Mouse (Mus musculus) heart, postnatal 0 days (tissue): ENCODE results near the gene Hsd17b14.

Experiments
- CTCF ChIP-seq: IDR thresholded peaks from 2 replicates; pipeline ENCODE4 v1.5.1; 2016; ENCODE audit warnings: antibody characterized with exemption, control low read depth, low read depth
- EP300 ChIP-seq: IDR thresholded peaks from 2 replicates; pipeline ENCODE4 v1.6.1; 2016; ENCODE audit warnings: antibody characterized with exemption, low read depth

- TF ChIP-seq CTCF (no peak), EP300 (no peak)
Measured at GRCm38 (mm10) chr7:45617042-45617695, 62.5 kb downstream of the Hsd17b14 start, which contains the start of gene Fut1.
